Mouse (Mus musculus) CH12.LX (cell line): ENCODE measurements around the gene Itgb3.

Source experiments
- CHD1 ChIP-seq: IDR thresholded peaks from 2 replicates; pipeline ENCODE4 v1.6.1; 2012; ENCODE audit warnings: low read depth, low read length, improper control_type of control experiment, inconsistent platforms
- CHD2 ChIP-seq: IDR thresholded peaks from 2 replicates; pipeline ENCODE4 v1.6.1; 2011; ENCODE audit warnings: low read length, improper control_type of control experiment
- CTCF ChIP-seq, 2 experiments: IDR thresholded peaks in 1 of 2; conservative IDR thresholded peaks in 1 of 2; 2 replicates each; pipeline ENCODE4 v1.5.1; 2011 to 2012; ENCODE audit warnings: low read depth in 2 of 2, low read length in 2 of 2, improper control_type of control experiment in 1 of 2, inconsistent platforms in 1 of 2, mild to moderate bottlenecking in 1 of 2, moderate library complexity in 1 of 2
- EP300 ChIP-seq: IDR thresholded peaks from 2 replicates; pipeline ENCODE4 v1.6.1; 2011; ENCODE audit warnings: low read length, improper control_type of control experiment
- ETS1 ChIP-seq: conservative IDR thresholded peaks from 2 replicates; pipeline ENCODE4 v1.6.1; 2012; ENCODE audit warnings: low read depth, mild to moderate bottlenecking, inconsistent platforms, low read length, improper control_type of control experiment, moderate library complexity
- KAT2A ChIP-seq: IDR thresholded peaks from 2 replicates; pipeline ENCODE4 v1.6.1; 2012; ENCODE audit warnings: low read length, improper control_type of control experiment, inconsistent platforms; ENCODE audit not compliant: insufficient replicate concordance
- MYC ChIP-seq: IDR thresholded peaks from 2 replicates; pipeline ENCODE4 v1.6.1; 2011; ENCODE audit warnings: low read depth, mild to moderate bottlenecking, improper control_type of control experiment, low read length
- POLR2A ChIP-seq: IDR thresholded peaks from 2 replicates; pipeline ENCODE4 v1.6.1; 2011; ENCODE audit warnings: low read depth, mild to moderate bottlenecking, improper control_type of control experiment, low read length
- SMC3 ChIP-seq: IDR thresholded peaks from 2 replicates; pipeline ENCODE4 v1.6.1; 2011; ENCODE audit warnings: low read depth, low read length, improper control_type of control experiment
- TCF12 ChIP-seq: IDR thresholded peaks from 2 replicates; pipeline ENCODE4 v1.6.1; 2014; ENCODE audit warnings: low read depth, mild to moderate bottlenecking, inconsistent platforms, low read length, improper control_type of control experiment
- USF1 ChIP-seq: IDR thresholded peaks from 2 replicates; pipeline ENCODE4 v1.6.1; 2014; ENCODE audit warnings: low read depth, mild to moderate bottlenecking, inconsistent platforms, low read length, improper control_type of control experiment
- USF2 ChIP-seq: conservative IDR thresholded peaks from 2 replicates; pipeline ENCODE4 v1.6.1; 2011; ENCODE audit warnings: low read depth, low read length, improper control_type of control experiment
- ZC3H11A ChIP-seq: IDR thresholded peaks from 2 replicates; pipeline ENCODE4 v1.6.1; 2012; ENCODE audit warnings: low read depth, mild to moderate bottlenecking, inconsistent platforms, low read length, improper control_type of control experiment
- ZNF384 ChIP-seq: IDR thresholded peaks from 2 replicates; pipeline ENCODE4 v1.6.1; 2012; ENCODE audit warnings: low read depth, low read length, improper control_type of control experiment, inconsistent platforms

DNA sequence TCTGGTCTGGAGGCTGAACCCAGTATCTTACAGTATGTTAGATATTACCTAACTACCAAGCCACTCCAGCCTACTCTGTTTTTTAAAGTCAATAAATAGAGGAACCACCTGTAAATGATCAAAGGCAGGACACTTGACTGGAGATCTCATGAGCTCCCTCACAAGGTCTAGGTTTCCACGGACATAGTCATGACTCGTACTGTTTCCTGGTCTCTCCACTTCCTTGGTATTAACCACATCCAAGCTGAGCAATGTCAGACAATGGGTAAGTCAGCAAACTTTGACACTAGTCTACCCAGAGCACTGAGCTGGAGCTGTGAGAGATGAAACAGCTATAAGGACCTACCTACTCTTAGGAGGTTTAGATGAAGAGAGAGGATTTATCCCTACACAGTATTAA, 31.1 kb downstream of the Itgb3 start:
- TF ChIP-seq MYC (no peak), CTCF (conservative IDR thresholded peaks at IDR 0.05 in 1 of 2, IDR thresholded peaks at IDR 0.05 in 1 of 2; ENCODE audit: low read depth in 2 of 2, low read length in 2 of 2) (no peak), CHD1 (no peak), TCF12 (no peak), ZC3H11A (no peak), POLR2A (no peak), ETS1 (no peak), SMC3 (no peak), USF1 (no peak), ZNF384 (no peak), USF2 (no peak), EP300 (no peak), KAT2A (no peak), CHD2 (no peak)
